Mouse (Mus musculus): ENCODE measurements around the gene Nucb2.

The Nucb2 gene

GRCm38 (mm10) chr7:116519805-116520204 lies 15.6 kb downstream of the Nucb2 start:
- DNase-seq (ENCODE audit: low read depth, low spot score): no peak

GRCm38 (mm10) chr7:116524577-116524976 lies 20.4 kb downstream of the Nucb2 start:
- no peak for DNase-seq (ENCODE audit: low read depth, low spot score)

- peak; percentile 16 for DNase-seq (ENCODE audit: low read depth, low spot score)
Observed at GRCm38 (mm10) chr7:116529793-116530192, 25.6 kb downstream of the Nucb2 start.

GRCm38 (mm10) chr7:116530470-116530869 lies 26.3 kb downstream of the Nucb2 start:
- DNase-seq (ENCODE audit: low read depth, low spot score): no peak

GRCm38 (mm10) chr7:116531311-116531710 lies 27.1 kb downstream of the Nucb2 start:
- no peak for DNase-seq (ENCODE audit: low read depth, low spot score)

GRCm38 (mm10) chr7:116556834-116557233 lies 52.7 kb downstream of the Nucb2 start:
- DNase-seq (ENCODE audit: low read depth, low spot score): no peak

GRCm38 (mm10) chr7:116574551-116574950 lies 70.4 kb downstream of the Nucb2 start:
- DNase-seq (ENCODE audit: low read depth, low spot score): no peak
